Mouse (Mus musculus) layer of hippocampus, postnatal 25 days (tissue): Measurements from ENCODE around the gene Pax2. TPM values are rescaled to one million over a fixed set of nuclear protein-coding genes. Genes with fewer than 3 reads are reported as not detected.
A peak's percentile ranks its signal among the peaks of the same experiment; 100 is the strongest.

Experiments
- DNase-seq, 2 experiments: peaks; one replicate each; pipeline ENCODE4 v3.0.0; 2022; ENCODE audit warnings: mixed read lengths in 2 of 2, low spot score in 1 of 2; ENCODE audit errors: extremely low spot score in 1 of 2
- total RNA-seq, 2 experiments: library from RNA; stranded (reverse); gene quantifications; 2 replicates each; pipeline ENCODE4 v1.2.3; 2021

The Pax2 gene
- total RNA-seq, 2 experiments from 2014 or later: 0.30 to 0.52 TPM

DNA sequence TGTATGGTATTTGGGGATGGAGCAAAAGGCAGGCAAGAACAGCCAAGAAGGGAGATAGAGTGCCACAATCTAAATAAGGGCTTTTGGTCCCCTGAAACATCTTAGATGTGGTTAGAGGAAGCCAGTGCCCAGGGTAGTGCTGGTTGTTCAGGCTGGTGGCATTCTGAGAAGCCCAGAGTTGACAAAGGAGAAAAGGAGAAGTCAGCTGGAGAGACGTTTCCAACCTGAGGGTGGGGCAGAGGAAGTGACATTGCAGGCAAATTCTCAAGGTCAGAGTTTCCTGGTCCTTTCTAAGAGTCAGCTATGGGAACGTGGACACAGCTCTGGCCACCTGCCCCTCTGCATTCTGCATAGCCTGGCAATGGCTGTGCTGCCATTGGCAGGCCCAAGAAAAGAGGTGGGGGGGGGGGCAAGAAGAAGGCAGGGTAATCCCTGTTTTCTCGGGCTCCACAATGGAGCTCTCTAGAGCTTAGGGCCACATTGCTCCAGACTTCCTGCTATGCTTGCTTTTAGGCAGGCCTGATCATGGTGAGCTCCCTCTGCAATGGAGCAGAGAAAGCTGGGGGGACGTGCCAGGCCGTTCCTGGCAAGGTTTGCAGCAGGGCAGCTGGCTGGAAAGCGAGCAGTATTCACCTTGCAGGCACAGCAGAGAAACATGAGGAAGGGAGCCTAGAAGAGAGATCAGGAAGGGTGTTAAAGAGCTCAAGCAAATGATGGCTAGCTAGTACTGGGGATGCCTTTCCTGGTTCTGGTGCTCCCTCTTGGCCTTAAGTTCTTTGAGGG is 14.6 kb downstream of the Pax2 start:
- no peak for DNase-seq

DNA sequence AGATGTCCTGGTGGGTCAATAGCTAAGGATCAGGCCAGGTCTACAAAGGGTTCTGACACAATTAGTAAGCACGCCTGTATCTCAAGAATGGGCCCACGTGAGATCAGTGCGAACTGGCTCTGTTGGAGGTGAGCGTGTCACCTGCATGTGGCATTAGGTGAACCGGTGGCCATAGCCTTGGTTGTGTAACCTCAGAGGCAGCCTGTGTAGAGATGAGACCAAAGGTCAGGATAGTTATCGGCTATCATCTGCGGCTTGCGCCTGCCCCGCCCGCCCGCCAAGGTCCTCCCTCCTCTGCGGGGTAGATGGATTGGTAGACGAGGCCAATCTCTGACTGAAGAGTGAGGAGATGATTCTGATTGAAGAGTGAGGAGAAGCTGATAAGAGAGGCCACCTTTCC is 15.7 kb downstream of the Pax2 start:
- DNase-seq: no peak

DNA sequence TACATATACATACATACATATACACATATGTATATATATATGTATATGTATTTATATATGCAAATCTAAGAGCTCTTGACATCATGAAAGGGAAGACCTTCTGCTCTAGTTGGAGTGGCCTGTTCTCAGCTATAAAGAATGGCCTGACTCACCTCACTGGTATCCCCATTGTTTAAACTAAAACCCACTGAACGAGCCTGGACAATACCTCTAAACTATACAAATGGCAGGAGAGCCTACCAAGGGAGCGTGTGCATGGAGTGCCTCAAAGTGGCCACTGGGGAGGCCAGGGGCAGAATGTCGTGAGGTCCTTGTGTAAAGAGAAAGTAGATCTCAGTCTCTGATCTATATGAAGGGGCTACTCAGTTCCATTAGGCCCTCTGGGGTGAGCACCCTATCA is 26.1 kb downstream of the Pax2 start:
- no peak for DNase-seq

DNA sequence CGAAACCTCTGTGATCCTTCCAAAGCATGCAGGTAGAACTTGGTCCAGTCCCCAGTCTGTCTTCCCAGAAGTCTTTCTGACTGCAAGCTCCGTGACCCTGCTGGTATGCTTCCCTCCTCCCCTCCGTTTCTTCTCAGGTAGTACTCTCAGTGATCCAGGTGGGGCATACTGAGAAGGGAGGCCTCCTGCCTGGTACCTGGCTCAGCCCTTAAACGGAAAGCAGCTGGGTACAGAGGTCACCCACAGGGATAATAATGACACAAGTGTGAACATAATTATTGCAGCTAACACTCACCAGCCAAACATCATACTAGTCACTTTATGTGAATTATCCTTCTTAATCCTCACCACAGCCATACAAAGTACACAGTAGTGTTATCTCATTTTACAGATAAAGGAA is 28.5 kb downstream of the Pax2 start:
- no peak for DNase-seq

DNA sequence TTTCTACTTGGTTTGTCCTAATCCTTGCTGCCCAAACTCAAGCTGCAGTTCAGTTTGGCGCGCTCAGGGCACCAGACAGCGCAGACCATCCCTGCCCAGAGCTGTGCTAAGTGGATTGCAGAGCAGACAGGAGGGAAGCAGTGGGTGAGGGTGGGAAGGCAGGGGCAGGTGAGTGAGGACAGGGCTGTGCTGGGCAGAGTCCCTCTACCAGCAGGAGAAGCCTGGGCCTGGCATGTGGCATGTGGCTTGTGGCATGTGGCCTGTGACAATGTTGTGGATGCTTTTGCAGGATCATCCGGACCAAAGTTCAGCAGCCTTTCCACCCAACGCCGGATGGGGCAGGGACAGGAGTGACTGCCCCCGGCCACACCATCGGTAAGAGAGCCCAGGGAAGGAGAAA is 32.6 kb downstream of the Pax2 start:
- no peak for DNase-seq

DNA sequence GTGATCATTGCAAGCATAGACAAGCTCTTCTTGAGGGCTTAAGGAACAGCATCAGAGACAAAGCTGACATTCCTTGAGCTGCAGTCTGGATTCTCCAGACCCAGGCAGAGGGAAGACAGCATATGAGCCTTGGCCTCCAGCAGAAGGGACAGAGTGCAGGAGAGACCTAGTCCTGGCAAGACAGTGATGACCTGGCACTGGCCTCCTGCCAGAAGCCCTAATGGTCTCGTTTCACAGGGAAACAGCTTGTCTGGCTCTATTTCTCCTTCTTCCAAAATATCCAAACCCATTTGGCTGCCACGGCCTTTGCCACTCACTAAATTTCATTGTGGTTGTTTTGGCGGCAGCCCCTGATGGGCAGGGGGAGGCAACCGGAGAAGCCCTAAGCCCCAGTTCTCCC is 36.1 kb downstream of the Pax2 start:
- no peak for DNase-seq

DNA sequence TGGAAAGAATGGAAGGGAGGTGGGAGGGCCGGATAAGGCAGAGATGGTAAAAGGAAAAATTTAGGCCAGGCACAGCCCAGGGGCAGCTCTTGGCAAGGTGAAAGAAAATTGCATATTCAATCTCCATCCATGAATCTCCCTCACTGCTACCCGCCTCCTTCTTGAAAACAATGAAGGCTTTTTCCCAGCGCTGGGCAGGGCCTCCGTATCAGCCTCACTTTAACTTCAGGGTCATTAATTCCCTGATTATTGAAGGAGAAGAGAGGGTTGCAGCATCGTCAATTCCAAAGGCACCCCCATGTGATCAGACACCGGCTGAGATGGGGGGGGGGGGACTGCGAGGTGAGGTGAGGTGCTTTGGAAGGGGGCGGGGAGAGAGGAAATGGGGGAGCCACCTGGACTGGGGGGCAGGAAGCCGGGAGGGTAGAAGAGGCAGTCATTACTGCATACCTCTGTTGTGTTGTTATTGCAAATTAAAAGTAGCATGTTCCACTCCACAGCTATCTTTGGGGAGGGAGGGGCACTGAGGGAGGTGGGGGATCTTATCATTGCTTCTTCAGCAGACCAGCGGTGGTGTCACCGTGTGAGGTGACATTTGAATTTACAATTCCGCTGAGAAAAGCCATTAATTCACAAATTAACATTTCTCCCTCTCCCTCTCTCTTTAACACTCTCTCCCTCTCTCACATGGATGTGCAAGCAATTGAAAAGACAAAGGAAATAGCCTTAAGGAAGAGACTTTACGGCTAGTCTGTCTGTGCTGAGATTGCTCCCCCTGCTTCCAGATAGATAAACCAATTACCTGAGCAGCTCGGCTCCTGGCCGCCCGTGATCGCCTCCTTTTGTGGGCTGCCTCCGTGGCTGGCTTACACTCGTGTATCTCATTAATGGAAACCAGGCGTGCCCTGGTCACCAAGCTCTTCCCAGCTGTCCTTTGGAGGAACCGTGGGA is 41.5 kb downstream of the Pax2 start:
- no peak for DNase-seq

DNA sequence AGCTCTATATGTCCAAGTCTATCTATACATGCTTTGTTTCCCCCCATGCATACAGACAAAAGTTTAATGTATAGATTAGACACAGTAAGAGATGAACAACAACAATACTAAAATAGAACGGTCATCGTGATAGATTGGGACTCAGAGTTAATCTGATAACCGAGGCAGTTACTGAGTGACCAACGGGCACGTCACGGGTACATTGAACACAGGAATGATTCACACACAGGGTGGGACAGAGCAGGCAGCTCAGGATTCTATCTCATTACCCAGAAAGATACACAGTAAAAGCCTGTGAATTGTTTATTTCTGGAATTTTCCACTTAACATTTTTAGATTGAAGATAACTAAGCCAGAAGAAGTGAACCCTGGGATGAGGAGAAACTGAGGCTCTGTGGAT is 42.9 kb downstream of the Pax2 start:
- DNase-seq: no peak

DNA sequence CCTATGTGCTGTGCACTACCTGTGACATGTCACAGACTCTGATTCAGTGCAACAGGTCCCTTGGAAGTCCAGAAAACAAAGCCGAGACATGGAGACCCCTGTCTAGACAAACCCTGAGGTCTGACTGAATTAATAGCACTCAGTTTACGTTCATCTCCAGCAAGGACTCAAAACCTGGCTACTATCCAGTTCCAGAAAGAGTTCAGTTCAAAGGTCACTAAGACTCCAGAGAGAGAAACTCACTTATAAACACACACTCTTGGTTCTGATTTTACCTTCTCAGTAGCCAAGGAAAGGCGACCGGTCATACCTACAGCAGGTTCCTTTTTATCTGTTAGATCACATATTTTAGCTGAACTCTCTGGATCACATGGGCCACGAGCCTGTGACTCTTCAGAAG is 43.3 kb downstream of the Pax2 start:
- DNase-seq: no peak

DNA sequence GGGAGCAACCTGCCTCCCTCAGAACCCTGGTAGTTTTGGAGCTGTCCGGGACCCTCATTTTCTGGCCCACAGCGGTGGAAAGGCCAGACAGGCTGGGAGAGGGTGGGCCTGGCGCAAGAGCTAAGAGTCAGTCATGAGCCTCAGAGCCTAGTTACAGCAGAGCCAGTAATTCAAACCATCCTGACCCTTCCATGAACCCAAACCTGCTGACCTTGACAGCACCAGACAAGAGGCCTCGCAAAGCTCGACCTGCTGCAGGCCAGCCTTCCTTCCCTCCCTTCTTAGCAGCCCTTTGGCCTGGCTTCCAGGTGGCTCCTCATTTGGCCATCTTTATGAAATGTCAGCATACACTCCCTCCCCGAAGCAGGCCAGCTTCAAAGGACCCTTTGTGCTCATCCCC is 44.5 kb downstream of the Pax2 start:
- no peak for DNase-seq

DNA sequence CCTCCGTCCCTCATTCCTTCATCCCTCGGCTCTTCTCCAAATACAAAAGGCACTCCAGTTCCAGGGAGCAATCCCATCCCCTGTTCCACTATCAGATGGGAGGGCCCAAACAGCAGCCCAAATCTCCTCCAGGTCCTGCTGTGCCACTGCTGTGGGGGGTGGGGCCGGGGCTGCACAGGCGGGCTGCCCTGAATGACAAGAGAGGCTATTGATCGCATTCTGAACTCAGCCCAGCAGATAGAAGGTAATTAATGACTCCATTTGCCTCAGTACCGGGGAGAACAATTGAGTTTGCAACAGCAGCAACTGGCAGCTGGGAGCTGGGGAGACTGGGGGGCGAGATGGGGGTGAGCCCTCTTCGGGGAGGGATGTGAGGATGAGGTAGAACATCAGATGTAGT is 52.9 kb downstream of the Pax2 start:
- DNase-seq: no peak

DNA sequence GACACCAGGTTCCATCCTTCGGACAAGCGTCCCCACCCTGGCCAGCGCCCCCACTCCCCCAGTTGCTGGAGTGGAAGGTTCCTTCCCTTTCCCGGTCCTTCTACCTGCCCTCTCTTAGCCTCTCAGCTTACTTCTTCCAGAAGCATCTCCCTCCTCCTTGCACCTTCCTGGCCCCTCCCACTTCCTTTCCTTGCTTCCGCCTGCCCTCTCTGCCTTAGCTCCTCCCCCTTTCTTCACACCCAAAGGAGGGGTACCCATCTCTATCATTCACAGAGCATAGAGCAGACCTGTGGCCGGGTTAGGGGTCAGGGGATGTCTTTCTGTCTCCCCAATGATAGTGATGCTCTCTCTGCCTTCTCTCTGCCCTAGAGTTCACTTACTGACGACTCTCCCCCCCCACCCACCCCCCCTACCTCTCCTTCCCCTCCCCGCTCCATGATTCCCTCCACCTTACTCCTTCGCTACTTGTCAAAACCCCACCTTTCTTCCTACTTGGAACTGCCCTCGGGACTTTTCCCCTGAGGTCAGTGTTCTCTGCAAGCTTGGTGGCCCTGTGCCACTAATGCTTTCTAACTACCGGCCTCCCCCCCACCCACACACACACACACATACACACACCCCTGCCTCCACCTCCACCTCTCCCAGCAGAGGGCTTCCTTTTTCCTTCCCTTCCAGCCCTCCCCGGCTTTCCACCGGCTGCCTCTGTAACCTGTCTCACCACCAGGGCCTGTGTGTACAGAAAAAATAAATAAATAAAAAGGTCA is 57.0 kb downstream of the Pax2 start:
- no peak for DNase-seq

DNA sequence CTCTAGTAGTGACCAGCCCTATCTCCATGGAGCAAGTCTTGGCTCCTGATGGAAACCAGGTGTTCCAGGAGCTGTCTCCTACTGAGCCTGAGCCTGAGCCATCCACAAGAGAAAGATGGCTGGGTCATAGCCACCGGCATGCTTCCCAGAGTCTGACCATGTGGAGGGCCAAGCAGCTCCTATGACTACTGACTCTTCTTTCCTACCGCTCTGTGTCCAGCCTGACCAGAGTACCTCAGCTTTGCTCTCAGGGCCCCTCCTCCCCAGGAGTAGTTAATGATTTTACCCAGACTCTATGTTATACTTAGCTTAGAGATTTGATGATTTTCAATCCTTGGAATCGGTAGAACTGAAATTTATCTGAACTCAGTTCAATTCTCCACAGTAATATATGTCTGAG is 59.3 kb downstream of the Pax2 start:
- no peak for DNase-seq

DNA sequence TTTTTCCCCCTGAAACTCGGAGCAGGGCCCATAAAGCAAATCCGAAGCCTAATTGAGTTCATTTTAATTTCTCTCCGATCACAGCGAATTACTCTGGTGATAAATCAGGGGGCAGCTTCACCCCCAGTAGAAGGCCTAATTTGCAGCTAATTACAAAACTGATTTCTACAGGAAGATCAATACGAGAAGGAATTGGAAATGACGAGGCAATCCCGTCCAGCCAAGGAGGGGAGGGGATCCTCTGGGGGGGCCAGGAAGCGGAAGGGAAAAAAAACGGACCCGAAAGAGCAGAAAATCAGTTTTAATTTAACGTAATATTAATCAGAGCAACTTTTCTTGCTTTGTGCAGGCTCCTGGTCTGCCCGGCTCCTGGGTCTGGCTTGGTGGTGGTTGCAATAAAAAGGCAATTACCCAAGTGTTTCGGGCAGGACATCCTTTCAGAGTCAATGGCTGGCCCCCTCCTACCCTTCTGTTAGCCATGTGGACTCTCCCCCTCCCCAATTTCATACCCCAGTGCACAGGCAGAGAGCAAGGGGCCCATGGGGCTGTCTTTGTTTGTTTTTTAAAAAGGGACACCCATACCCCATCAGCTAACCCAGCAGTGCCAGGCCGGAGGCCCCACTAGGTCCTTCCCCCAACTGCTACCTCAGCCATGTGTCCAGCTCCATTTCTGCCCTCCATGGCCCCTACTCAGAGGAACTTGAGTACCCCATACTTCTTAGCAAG is 61.7 kb downstream of the Pax2 start:
- DNase-seq: no peak

DNA sequence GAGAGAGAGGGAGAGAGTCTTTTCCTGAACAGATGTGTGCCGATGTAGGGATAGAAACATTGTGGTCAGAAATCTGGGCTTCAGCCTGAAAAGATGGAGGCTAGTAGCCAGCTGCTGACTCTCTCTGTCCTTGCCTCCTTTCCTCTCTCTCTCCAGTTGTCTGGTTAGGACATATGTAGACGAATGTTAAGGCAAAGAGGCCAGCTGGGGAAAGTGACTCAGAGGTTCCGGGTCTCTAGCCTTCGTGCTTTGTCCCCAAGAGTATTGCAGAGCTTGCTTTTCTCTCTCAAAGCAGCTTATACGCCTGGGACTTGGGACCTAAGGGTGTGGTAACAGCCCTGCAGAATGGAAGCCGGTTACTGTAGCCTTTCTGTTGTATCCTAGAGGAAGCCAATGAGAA is 62.8 kb downstream of the Pax2 start:
- DNase-seq: no peak

DNA sequence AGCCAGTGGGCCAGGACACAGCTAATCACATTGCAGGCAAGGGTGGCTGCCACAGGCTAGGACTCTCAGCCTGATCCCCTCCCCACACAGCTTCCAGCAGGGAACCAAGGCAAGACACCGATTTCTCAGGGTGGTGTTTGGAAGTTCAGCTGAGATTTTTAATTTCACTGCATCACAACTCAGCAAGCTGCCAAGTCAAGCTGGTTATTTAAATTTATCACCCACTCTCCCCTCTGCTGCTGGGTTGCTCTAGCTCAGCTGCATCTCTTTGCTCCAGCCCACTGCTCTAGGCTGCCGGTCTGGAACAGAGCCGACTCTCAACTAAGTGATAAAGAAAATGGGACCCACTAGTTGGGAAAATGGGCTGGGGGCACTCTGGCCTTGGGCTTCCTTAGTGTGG is 65.7 kb downstream of the Pax2 start:
- DNase-seq: peak in 1 of 2 experiments; percentile 16

DNA sequence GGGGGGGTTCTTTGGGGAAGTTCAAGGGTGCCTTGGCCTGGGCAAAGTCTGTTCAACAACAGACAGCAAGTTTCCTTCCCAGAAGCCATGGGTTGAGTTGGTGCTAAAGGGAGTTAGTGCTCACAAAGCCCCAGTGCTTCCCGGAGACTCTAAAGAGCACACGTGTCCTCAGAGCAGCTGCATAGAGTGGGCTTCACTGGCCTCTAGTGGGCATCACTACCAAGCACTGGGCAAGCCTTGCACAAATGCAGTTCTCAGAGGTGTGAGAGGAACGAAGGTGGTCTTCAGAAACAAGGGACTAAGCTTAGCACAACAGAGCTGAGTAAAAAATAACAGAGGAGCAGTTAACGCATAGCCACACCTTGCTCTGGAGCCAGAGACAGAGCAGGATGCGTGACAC is 66.5 kb downstream of the Pax2 start:
- no peak for DNase-seq

DNA sequence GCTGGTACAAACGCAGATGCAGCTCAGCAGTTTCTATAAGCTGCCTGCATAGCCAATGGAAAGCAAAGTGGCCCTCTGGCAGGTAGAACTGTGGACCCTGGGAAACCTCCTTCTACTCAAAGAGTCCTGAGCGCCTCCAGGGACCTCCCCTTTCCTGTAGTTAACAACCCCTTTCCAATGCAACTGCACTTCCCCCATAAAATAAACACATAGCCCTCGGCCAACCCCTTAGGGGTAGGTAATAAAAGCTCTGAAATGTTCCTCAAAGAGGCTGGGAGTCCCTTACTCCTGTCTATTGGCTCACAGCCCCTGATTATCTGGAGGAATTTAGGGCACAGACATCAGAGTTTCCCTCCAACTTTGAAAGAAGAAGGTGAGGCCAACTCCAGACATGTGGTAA is 67.8 kb downstream of the Pax2 start:
- no peak for DNase-seq

DNA sequence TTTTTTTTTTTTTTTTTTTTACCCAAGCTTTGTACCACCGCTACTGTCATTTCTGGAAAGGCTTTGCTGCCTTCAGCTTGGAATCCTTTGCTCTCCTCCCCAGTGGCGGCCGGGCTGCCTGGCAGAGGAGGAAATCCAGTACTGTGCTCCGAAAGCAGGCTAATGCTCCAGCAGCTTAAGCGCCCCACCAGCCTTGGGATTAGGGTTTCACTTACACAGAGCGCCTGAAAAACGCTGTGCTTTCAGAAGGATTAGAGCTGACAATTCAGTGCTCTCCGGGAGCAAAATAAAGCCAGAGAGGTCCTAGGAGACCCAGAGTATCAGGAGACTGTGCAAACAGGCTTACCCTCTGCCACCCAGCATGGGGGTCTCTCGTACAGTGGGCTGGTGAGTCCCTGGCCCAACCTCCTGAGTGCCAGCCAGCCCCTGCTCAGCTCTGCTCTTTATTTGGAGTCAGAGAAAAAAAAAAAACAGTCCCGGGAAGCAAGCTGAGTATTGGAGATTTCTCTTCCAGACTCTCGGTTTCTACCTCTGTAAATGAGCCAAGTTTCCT is 69.4 kb downstream of the Pax2 start:
- DNase-seq: no peak

DNA sequence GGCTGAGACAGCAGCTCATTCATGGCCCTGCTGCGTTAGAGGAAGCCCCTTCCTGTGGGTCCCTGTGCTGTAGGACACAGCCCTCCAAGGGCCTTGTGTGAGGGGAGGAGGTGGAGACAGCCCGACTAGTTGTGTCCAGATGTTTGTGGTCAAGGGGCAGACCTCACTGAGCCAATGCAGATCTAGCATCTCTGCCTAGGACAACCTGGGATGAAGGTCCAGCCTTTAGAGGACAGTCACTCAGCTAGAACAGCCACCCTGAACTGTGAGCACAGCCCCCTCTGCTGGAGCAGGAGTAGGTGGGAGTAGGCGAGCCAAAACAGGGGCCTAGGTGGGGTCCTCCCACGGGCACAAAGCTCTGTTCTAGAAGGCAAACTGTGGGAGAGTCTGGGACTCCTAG is 70.0 kb downstream of the Pax2 start:
- DNase-seq: no peak
